Mouse (Mus musculus) spleen, adult 10 weeks (tissue): ENCODE data around the gene Zfand6. TPM values are rescaled to one million over a fixed set of nuclear protein-coding genes. Genes with fewer than 3 reads are reported as not detected.

Source experiments
- polyA plus RNA-seq: library from polyadenylated mRNA; stranded (reverse); fragments of 350-450 nt; fragmentation: Illumina TruSeq; extraction: RNeasy Lipid Tissue Mini Kit (QIAGEN cat#74804); gene quantifications from one replicate; pipeline ENCODE4 v1.2.3, GENCODE M21; 2015; ENCODE audit warnings: low replicate concordance; ENCODE audit not compliant: insufficient read depth

The Zfand6 gene
- polyA plus RNA-seq: 291 TPM

DNA sequence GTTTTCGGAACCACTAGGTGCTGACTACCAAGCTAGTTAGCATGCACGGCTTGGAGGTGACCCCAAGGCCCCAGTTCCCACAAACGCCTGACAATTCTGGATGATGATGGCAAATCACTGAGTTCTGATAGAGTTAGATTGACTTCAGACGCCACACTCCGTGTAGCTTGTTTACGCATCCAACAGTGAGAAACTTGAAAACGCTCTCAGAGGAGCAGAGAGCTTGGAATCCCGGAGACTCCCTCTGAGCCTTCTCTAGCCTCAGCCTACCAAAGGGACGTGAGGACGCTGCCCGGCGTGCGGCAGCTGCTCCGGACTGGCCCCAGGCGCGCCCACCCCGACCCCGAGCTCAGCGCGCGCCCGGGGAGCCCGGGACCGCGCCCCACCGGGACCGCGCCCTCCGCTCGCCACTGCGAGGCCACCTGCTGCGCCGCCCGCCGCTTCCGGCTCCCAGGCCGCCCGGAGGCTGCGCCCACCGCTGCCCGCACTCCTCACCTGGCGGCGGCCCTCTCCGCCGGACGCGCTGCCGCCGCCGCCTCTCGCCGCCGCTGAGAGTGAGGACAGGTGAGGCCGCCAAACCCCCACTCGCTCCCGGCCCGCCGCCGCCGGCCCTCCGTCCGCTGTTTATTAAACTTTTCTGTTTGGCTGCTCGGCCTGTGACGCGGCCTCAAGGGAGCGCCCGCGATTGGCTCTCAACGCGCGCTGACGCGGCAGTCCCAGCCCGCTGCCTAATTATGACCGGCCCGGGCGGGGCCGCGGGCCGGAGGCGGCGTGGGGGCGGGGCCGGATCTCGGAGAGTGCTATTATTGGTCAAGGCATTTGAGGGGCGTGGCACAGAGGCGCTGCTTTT is at the start of gene Zfand6:
TSS of gene Zfand6 (minus strand) at position 709 of the 850 bp plus-strand sequence.

GRCm38 (mm10) chr7:84606293-84606749 is 83.4 kb downstream of the Zfand6 start, which contains the start of gene Fah:
Fah (minus strand) TSS chr7:84606722.

Other genes with a start within 250 kb of the Zfand6 start
- gene Gm2115, start 161.0 kb downstream of the Zfand6 start, polyA plus RNA-seq: 0.06 TPM
- gene Fah, start 83.2 kb downstream of the Zfand6 start, polyA plus RNA-seq: 4.3 TPM
- not detected for gene Olfr291, start 163.6 kb upstream of the Zfand6 start, polyA plus RNA-seq